Mouse (Mus musculus) frontal cortex, postnatal 14 days (tissue): Measurements from ENCODE around the gene Cep89.

Experiments
- DNase-seq, 2 experiments: peaks; one replicate each; pipeline ENCODE4 v3.0.0; 2022; ENCODE audit warnings: low spot score in 2 of 2

The Cep89 gene

GRCm38 (mm10) chr7:35485126-35485525, 88.3 kb downstream of the Cep89 start:
- DNase-seq = no peak

DNA sequence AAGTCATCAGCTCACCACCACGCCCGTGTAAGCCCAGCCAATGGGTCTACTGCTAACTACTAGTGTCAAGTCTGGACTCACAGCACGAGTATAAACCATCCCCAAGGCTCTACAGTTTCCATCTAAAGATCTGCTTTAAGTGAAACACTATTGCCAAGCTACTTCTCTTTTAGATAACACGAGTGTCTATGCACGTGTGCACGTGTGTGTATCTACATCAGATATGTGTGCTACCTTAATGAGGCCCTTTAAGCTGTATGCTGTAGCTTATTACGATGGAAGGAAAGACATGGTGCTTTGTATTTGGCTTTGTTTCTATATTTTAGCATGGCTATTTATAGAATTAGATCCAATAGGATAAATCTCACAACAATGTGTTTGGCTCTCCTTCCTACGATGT, 89.7 kb downstream of the Cep89 start:
- no peak for DNase-seq
